Mouse (Mus musculus) small intestine, adult 2 months (tissue): ENCODE measurements around the gene Elovl5. TPM values are rescaled to one million over a fixed set of nuclear protein-coding genes. Genes with fewer than 3 reads are reported as not detected.

Experiments used
- H3K27ac ChIP-seq: fragments of 200-500 bp; 2 replicates; pipeline ENCODE4 v1.5.1; 2012; ENCODE audit warnings: low read depth, low read length, control low read depth, inconsistent platforms; ENCODE audit not compliant: insufficient read depth
- H3K27me3 ChIP-seq: fragments of 200-500 bp; 2 replicates; pipeline ENCODE4 v1.6.1; 2012; ENCODE audit warnings: mild to moderate bottlenecking, moderate library complexity, low read length, inconsistent platforms; ENCODE audit not compliant: control insufficient read depth, insufficient read depth
- H3K36me3 ChIP-seq: fragments of 200-500 bp; 2 replicates; pipeline ENCODE4 v1.6.1; 2012; ENCODE audit warnings: mild to moderate bottlenecking, low read length, control low read depth, inconsistent platforms; ENCODE audit not compliant: control insufficient read depth, insufficient read depth
- H3K4me1 ChIP-seq: fragments of 200-500 bp; 2 replicates; pipeline ENCODE4 v1.6.1; 2012; ENCODE audit warnings: low read length, inconsistent platforms, mixed read lengths; ENCODE audit not compliant: control insufficient read depth, insufficient read depth, insufficient read length
- H3K4me3 ChIP-seq: fragments of 200-500 bp; 2 replicates; pipeline ENCODE4 v1.5.1; 2012; ENCODE audit warnings: low read depth, mild to moderate bottlenecking, control low read depth, inconsistent platforms, low read length, moderate library complexity
- CTCF ChIP-seq: fragments of 200-500 bp; IDR thresholded peaks from 2 replicates; pipeline ENCODE4 v1.5.1; 2012; ENCODE audit warnings: low read depth, mild to moderate bottlenecking, control low read depth, inconsistent platforms, low read length, moderate library complexity, mixed read lengths; ENCODE audit not compliant: insufficient replicate concordance, insufficient read length; ENCODE audit errors: extremely low read depth
- POLR2A ChIP-seq: fragments of 200-500 bp; IDR thresholded peaks from 2 replicates; pipeline ENCODE4 v1.6.1; 2012; ENCODE audit warnings: low read depth, mild to moderate bottlenecking, control low read depth, inconsistent platforms, low read length, moderate library complexity
- WGBS: fragments of 180-500 bp; shearing (Covaris S2); methylation state at CpG from one replicate; pipeline ENCODE4 v1.1.7; 2018; 5-methylcytosine and 5-hydroxymethylcytosine counted together
- polyA plus RNA-seq: library from polyadenylated mRNA; depleted of rRNA; stranded (reverse); fragments of >200 nt; gene quantifications from 2 replicates; pipeline ENCODE4 v1.2.3, GENCODE M21; 2012

Elovl5 gene
- polyA plus RNA-seq, 1 experiment, result 11.2 TPM

GRCm38 (mm10) chr9:77954981-77955380, 37.8 kb downstream of the Elovl5 start:
- no peak for TF ChIP-seq CTCF
- no peak for TF ChIP-seq POLR2A
- H3K27me3 ChIP-seq, result no peaks in the 10 kb centered on the region
- 61% methylated on average over 3 of the region's 3 CpGs for WGBS

GRCm38 (mm10) chr9:77955511-77955910, 38.3 kb downstream of the Elovl5 start:
- H3K4me3 ChIP-seq, result no peak overlapping the region
- 62% methylated on average over 2 of the region's 2 CpGs for WGBS
- no peak for TF ChIP-seq CTCF
- TF ChIP-seq POLR2A, result no peak
- no peaks in the 10 kb centered on the region; the same call in 1 of the 2 replicates for H3K36me3 ChIP-seq
- no peaks in the 10 kb centered on the region for H3K27me3 ChIP-seq
- H3K27ac ChIP-seq, result no peak overlapping the region
- peaks cover 6% of the 10 kb centered on the region for H3K4me1 ChIP-seq

More at GRCm38 (mm10) chr9:77954981-77955380, 37.8 kb downstream of the Elovl5 start:
- Histone ChIP-seq H3K4me3 (no peak overlapping the region), H3K4me1 (peaks cover 6% of the 10 kb centered on the region), H3K27ac (no peak overlapping the region), H3K36me3 (no peaks in the 10 kb centered on the region; the same call in 1 of the 2 replicates)

- peaks cover 6% of the 10 kb centered on the region for H3K4me1 ChIP-seq
- WGBS, result 73% methylated on average over 8 of the region's 8 CpGs
- no peak overlapping the region for H3K27ac ChIP-seq
- TF ChIP-seq CTCF (no peak), POLR2A (no peak)
- H3K4me3 ChIP-seq, result no peak overlapping the region
- peaks cover 2% of the 10 kb centered on the region; the same call in 1 of the 2 replicates for H3K36me3 ChIP-seq
- H3K27me3 ChIP-seq, result no peaks in the 10 kb centered on the region
Observed at GRCm38 (mm10) chr9:77955964-77956363, 38.8 kb downstream of the Elovl5 start.

- Histone ChIP-seq H3K27me3 (no peaks in the 10 kb centered on the region), H3K36me3 (peaks cover 3% of the 10 kb centered on the region; the same call in 1 of the 2 replicates), H3K4me1 (peaks cover 5% of the 10 kb centered on the region), H3K4me3 (no peak overlapping the region), H3K27ac (no peak overlapping the region)
- 80% methylated on average over 7 of the region's 7 CpGs for WGBS
- TF ChIP-seq CTCF (no peak), POLR2A (no peak)
Observed at GRCm38 (mm10) chr9:77958327-77958726, 41.2 kb downstream of the Elovl5 start.

- Histone ChIP-seq H3K36me3 (peaks cover 3% of the 10 kb centered on the region; the same call in 1 of the 2 replicates), H3K27me3 (no peaks in the 10 kb centered on the region), H3K4me1 (peaks cover 8% of the 10 kb centered on the region), H3K27ac (no peak overlapping the region), H3K4me3 (no peak overlapping the region)
- TF ChIP-seq CTCF (no peak), POLR2A (no peak)
- WGBS, result 86% methylated on average over 12 of the region's 12 CpGs
Observed at GRCm38 (mm10) chr9:77959759-77960158, 42.6 kb downstream of the Elovl5 start.

- H3K36me3 ChIP-seq, result peaks cover 3% of the 10 kb centered on the region; the same call in 1 of the 2 replicates
- WGBS, result 72% methylated on average over 6 of the region's 6 CpGs
- H3K4me3 ChIP-seq, result no peak overlapping the region
- peaks cover 11% of the 10 kb centered on the region for H3K4me1 ChIP-seq
- H3K27me3 ChIP-seq, result no peaks in the 10 kb centered on the region
- no peak for TF ChIP-seq CTCF
- TF ChIP-seq POLR2A, result no peak
- H3K27ac ChIP-seq, result no peak overlapping the region
Observed at GRCm38 (mm10) chr9:77961350-77961749, 44.2 kb downstream of the Elovl5 start.

- Histone ChIP-seq H3K4me3 (no peak overlapping the region), H3K27ac (no peak overlapping the region), H3K36me3 (peaks cover 3% of the 10 kb centered on the region; the same call in 1 of the 2 replicates), H3K4me1 (peaks cover 11% of the 10 kb centered on the region), H3K27me3 (no peaks in the 10 kb centered on the region)
- TF ChIP-seq POLR2A, result no peak
- TF ChIP-seq CTCF, result no peak
- WGBS, result 46% methylated on average over 14 of the region's 14 CpGs
Observed at GRCm38 (mm10) chr9:77964084-77964483, 46.9 kb downstream of the Elovl5 start.

GRCm38 (mm10) chr9:77965287-77965686, 48.1 kb downstream of the Elovl5 start:
- no peaks in the 10 kb centered on the region for H3K27me3 ChIP-seq
- TF ChIP-seq CTCF (no peak), POLR2A (no peak)
- H3K36me3 ChIP-seq, result peaks cover 3% of the 10 kb centered on the region; the same call in 1 of the 2 replicates
- no peak overlapping the region for H3K4me3 ChIP-seq
- H3K27ac ChIP-seq, result no peak overlapping the region
- peaks cover 11% of the 10 kb centered on the region for H3K4me1 ChIP-seq
- 35% methylated on average over 5 of the region's 5 CpGs for WGBS
